Mouse (Mus musculus) midbrain, embryonic 10.5 days (tissue): Measurements from ENCODE around the gene Naa10. TPM values are rescaled to one million over a fixed set of nuclear protein-coding genes. Genes with fewer than 3 reads are reported as not detected.

Experiments
- DNase-seq: peaks from one replicate; pipeline ENCODE4 v3.0.0-alpha.2; 2017; ENCODE audit warnings: low spot score
- H3K27ac ChIP-seq: fragments of 300-500 bp; sonication (generic); replicated peaks from 2 replicates; pipeline ENCODE4 v1.5.1; 2016; ENCODE audit warnings: mild to moderate bottlenecking
- H3K27me3 ChIP-seq: fragments of 300-500 bp; sonication (generic); 2 replicates; pipeline ENCODE4 v1.6.1; 2016; ENCODE audit warnings: low read depth, mild to moderate bottlenecking; ENCODE audit not compliant: poor library complexity, severe bottlenecking
- H3K36me3 ChIP-seq: fragments of 300-500 bp; sonication (generic); 2 replicates; pipeline ENCODE4 v1.6.1; 2016; ENCODE audit warnings: mild to moderate bottlenecking, moderate library complexity
- H3K4me1 ChIP-seq: fragments of 300-500 bp; sonication (generic); 2 replicates; pipeline ENCODE4 v1.6.1; 2016
- H3K4me3 ChIP-seq: fragments of 300-500 bp; sonication (generic); 2 replicates; pipeline ENCODE4 v1.5.1; 2016; ENCODE audit warnings: mild to moderate bottlenecking, moderate library complexity
- H3K9me3 ChIP-seq: fragments of 300-500 bp; sonication (generic); replicated peaks from 2 replicates; pipeline ENCODE4 v1.6.1; 2016; ENCODE audit warnings: mild to moderate bottlenecking
- WGBS: fragments of 180-500 bp; shearing (Covaris S2); methylation state at CpG from one replicate; pipeline ENCODE4 v1.1.7; 2016; 5-methylcytosine and 5-hydroxymethylcytosine counted together
- polyA plus RNA-seq: library from polyadenylated mRNA; unstranded; fragments of >200 nt; fragmentation: Nextera tagmentation; extraction: Ambion mirVana; gene quantifications from 2 replicates; pipeline ENCODE4 v1.2.1, GENCODE M21; 2016

Gene Naa10
- polyA plus RNA-seq, 1 experiment from 2014 or later: 159 TPM

- no peaks in the 10 kb centered on the region for H3K36me3 ChIP-seq
- peaks cover 34% of the 10 kb centered on the region for H3K4me1 ChIP-seq
- H3K27me3 ChIP-seq: peaks cover 12% of the 10 kb centered on the region; the same call in 1 of the 2 replicates
- no peaks in the 10 kb centered on the region for H3K9me3 ChIP-seq
- 11% methylated on average over 5 of the region's 5 CpGs for WGBS
- H3K4me3 ChIP-seq: no peak overlapping the region
- no peak overlapping the region for H3K27ac ChIP-seq
- DNase-seq: peak; percentile 25
Measured at GRCm38 (mm10) chrX:73869334-73869733, 52.4 kb downstream of the Naa10 start.

- WGBS: 76% methylated on average over 1 of the region's 1 CpGs
- Histone ChIP-seq H3K27me3 (peaks cover 12% of the 10 kb centered on the region; the same call in 1 of the 2 replicates), H3K36me3 (no peaks in the 10 kb centered on the region), H3K27ac (no peak overlapping the region), H3K4me1 (peaks cover 36% of the 10 kb centered on the region), H3K4me3 (no peak overlapping the region), H3K9me3 (no peaks in the 10 kb centered on the region)
- DNase-seq: no peak
Measured at GRCm38 (mm10) chrX:73867852-73868251, 53.9 kb downstream of the Naa10 start.

- Histone ChIP-seq H3K36me3 (no peaks in the 10 kb centered on the region), H3K27me3 (peaks cover 12% of the 10 kb centered on the region; the same call in 1 of the 2 replicates), H3K4me1 (peaks cover 36% of the 10 kb centered on the region), H3K4me3 (no peak overlapping the region), H3K9me3 (no peaks in the 10 kb centered on the region), H3K27ac (no peak overlapping the region; the same call in 1 of the 2 replicates)
- WGBS: 33% methylated on average over 3 of the region's 3 CpGs
- no peak for DNase-seq
Measured at GRCm38 (mm10) chrX:73867256-73867655, 54.5 kb downstream of the Naa10 start.

Other genes with a start within 250 kb of the Naa10 start
- gene Slc6a8, start 248.8 kb downstream of the Naa10 start, polyA plus RNA-seq: 4.1 and 4.6 TPM in 2 replicates
- 144 and 157 TPM in 2 replicates for gene Bcap31, start 205.8 kb downstream of the Naa10 start, polyA plus RNA-seq
- gene Abcd1, start 205.3 kb downstream of the Naa10 start, polyA plus RNA-seq: 10.9 and 11.5 TPM in 2 replicates
- 0.04 and 0.12 TPM in 2 replicates for gene Plxnb3, start 164.9 kb downstream of the Naa10 start, polyA plus RNA-seq
- 1.5 and 1.6 TPM in 2 replicates for gene Srpk3, start 147.5 kb downstream of the Naa10 start, polyA plus RNA-seq
- gene Idh3g, start 135.0 kb downstream of the Naa10 start, polyA plus RNA-seq: 185 and 192 TPM in 2 replicates
- 122 and 123 TPM in 2 replicates for gene Ssr4, start 134.9 kb downstream of the Naa10 start, polyA plus RNA-seq
- gene Pdzd4, start 97.0 kb downstream of the Naa10 start, polyA plus RNA-seq: 0.80 and 0.81 TPM in 2 replicates
- 0.14 TPM in 1 of 2 replicates, not detected in the other for gene Avpr2, start 29.8 kb downstream of the Naa10 start, polyA plus RNA-seq
- gene L1cam, start 25.8 kb downstream of the Naa10 start, polyA plus RNA-seq: 7.4 and 14.4 TPM in 2 replicates
- 1.9 and 2.7 TPM in 2 replicates for gene Arhgap4, start 74 bp downstream of the Naa10 start, polyA plus RNA-seq
- gene Renbp, start 8.9 kb upstream of the Naa10 start, polyA plus RNA-seq: 16.8 and 23.3 TPM in 2 replicates
- gene Hcfc1, start 44.4 kb upstream of the Naa10 start, polyA plus RNA-seq: 69.6 and 78.0 TPM in 2 replicates
- 56.0 and 57.3 TPM in 2 replicates for gene Irak1, start 102.0 kb upstream of the Naa10 start, polyA plus RNA-seq
- gene Opn1mw, start 205.5 kb upstream of the Naa10 start, polyA plus RNA-seq: not detected in 2 replicates
- 15.7 and 16.0 TPM in 2 replicates for gene Mecp2, start 213.4 kb upstream of the Naa10 start, polyA plus RNA-seq
- not detected in 2 replicates for gene Tex28, start 245.9 kb upstream of the Naa10 start, polyA plus RNA-seq